Mouse (Mus musculus) midbrain, embryonic 16.5 days (tissue): ENCODE results near the gene Cpn2. TPM values are rescaled to one million over a fixed set of nuclear protein-coding genes. Genes with fewer than 3 reads are reported as not detected.

Experiments used
- ATAC-seq: fragments of 200-750 bp; cut with Nextera tagmentation; 2 replicates; pipeline ENCODE4 v1.8.0; 2017; ENCODE audit warnings: moderate TSS enrichment
- H3K27ac ChIP-seq: fragments of 300-500 bp; sonication (generic); 2 replicates; pipeline ENCODE4 v1.5.1; 2014; ENCODE audit warnings: mild to moderate bottlenecking, low read length, mixed read lengths
- H3K27me3 ChIP-seq: fragments of 300-500 bp; sonication (generic); 2 replicates; pipeline ENCODE4 v1.6.1; 2014; ENCODE audit warnings: low read depth, low read length, mixed read lengths; ENCODE audit not compliant: control insufficient read depth, insufficient read depth
- H3K36me3 ChIP-seq: fragments of 300-500 bp; sonication (generic); 2 replicates; pipeline ENCODE4 v1.6.1; 2014; ENCODE audit warnings: mild to moderate bottlenecking, low read length, moderate library complexity, mixed read lengths; ENCODE audit not compliant: control insufficient read depth, insufficient read depth
- H3K4me1 ChIP-seq: fragments of 300-500 bp; sonication (generic); 2 replicates; pipeline ENCODE4 v1.6.1; 2014; ENCODE audit warnings: mild to moderate bottlenecking, low read length, mixed read lengths; ENCODE audit not compliant: control insufficient read depth, insufficient read depth
- H3K4me2 ChIP-seq: fragments of 300-500 bp; sonication (generic); 2 replicates; pipeline ENCODE4 v1.6.1; 2014; ENCODE audit warnings: mild to moderate bottlenecking, low read length, mixed read lengths
- H3K4me3 ChIP-seq: fragments of 300-500 bp; sonication (generic); 2 replicates; pipeline ENCODE4 v1.5.1; 2014; ENCODE audit warnings: low read depth, mild to moderate bottlenecking, low read length, moderate library complexity, mixed read lengths
- H3K9ac ChIP-seq: fragments of 300-500 bp; sonication (generic); 2 replicates; pipeline ENCODE4 v1.6.1; 2014; ENCODE audit warnings: low read depth, low read length, mixed read lengths
- H3K9me3 ChIP-seq: fragments of 300-500 bp; sonication (generic); replicated peaks from 2 replicates; pipeline ENCODE4 v1.6.1; 2014; ENCODE audit warnings: mild to moderate bottlenecking, low read length, mixed read lengths; ENCODE audit not compliant: control insufficient read depth, poor library complexity, severe bottlenecking
- WGBS: fragments of 180-500 bp; shearing (Covaris S2); extraction: QIAGEN DNeasy Blood & Tissue Kit; methylation state at CpG from one replicate; pipeline ENCODE4 v1.1.7; 2014; 5-methylcytosine and 5-hydroxymethylcytosine counted together
- polyA plus RNA-seq: library from polyadenylated mRNA; unstranded; fragments of >200 nt; fragmentation: Nextera tagmentation; extraction: Ambion mirVana; gene quantifications from 2 replicates; pipeline ENCODE4 v1.2.1, GENCODE M21; 2015

The Cpn2 gene
- polyA plus RNA-seq: not detected in 2 replicates

DNA sequence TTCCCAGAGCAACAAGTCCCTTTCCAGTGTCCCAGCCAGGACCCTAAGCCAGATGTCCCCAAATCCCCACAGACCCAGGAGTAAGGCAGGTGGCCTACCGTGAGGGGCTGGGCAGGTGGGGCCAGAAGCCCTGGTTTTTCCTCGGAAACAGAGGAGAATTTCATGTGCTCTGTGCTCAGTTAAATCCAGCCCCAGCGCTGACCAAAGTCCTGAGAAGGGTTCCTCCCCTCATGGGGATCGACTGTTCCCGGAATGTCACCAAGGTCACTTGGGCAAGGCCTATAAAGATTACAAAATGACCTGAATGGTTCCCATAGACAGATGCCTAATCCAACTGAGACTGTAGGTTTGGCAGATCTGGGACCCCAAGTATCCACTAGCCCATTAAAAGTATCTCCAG is at the start of gene Cpn2:
TSS of gene Cpn2 (minus strand) at position 141 of the 400 bp plus-strand sequence.
- Histone ChIP-seq H3K4me3 (no peak within 1 kb of the TSS), H3K4me2 (no peak within 1 kb of the TSS), H3K36me3 (no peaks in the 10 kb centered on the region), H3K9ac (no peak within 1 kb of the TSS), H3K9me3 (no peaks in the 10 kb centered on the region), H3K27me3 (peaks cover 2% of the 10 kb centered on the region; the same call in 1 of the 2 replicates), H3K4me1 (no peaks in the 10 kb centered on the region), H3K27ac (no peak within 1 kb of the TSS)
- 74% methylated on average over 5 of the region's 5 CpGs for WGBS
- no peak for ATAC-seq

GRCm38 (mm10) chr16:30314236-30314635 is 46.9 kb upstream of the Cpn2 start:
- H3K9me3 ChIP-seq: no peaks in the 10 kb centered on the region
- H3K27ac ChIP-seq: no peak overlapping the region
- H3K4me2 ChIP-seq: no peak overlapping the region
- peaks cover 22% of the 10 kb centered on the region for H3K27me3 ChIP-seq
- no peak overlapping the region for H3K9ac ChIP-seq
- peaks cover 11% of the 10 kb centered on the region for H3K4me1 ChIP-seq
- ATAC-seq: no peak
- H3K4me3 ChIP-seq: no peak overlapping the region
- no peaks in the 10 kb centered on the region; the same call in 1 of the 2 replicates for H3K36me3 ChIP-seq

DNA sequence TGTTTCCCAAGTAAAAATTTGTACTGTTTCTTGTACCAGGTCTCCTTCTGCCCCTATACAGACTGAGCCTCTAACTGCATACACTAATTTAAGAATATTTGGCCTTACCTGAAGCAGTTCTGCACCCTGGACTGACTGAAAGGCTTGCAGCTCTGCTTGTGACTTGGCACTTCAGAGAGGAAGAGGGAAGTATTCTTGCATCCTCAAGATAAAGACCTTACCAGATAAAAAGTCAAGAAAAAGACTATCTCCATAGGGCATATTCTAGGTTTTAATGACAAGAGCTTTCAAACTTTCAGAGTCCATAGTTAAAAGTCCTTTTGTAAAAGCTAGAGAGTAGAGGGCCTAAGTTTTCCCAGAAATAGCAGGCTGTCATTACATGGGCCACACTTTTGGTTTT is 43.3 kb upstream of the Cpn2 start, which contains the start of gene Gp5:
TSS of gene Gp5 (minus strand) at position 133 of the 400 bp plus-strand sequence.
- ATAC-seq: no peak
- Histone ChIP-seq H3K27me3 (peaks cover 35% of the 10 kb centered on the region), H3K9ac (peak within 1 kb of the TSS; percentile 74)

DNA sequence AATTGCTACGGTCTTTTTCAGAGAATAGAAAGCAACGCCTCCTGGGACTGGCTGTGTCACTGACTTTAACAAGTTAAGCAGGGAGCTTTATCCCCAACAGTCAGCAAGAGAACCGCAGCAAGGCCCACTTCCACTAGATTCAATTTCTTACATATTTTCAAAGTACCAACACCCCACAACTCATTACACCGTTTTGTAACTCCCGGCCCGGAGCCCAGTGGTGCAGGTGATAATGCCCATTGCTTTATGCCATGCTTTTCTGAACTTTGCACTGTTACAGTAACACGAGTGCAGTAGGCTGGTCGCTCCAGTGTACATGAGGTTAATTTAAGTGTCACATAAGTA is 42.8 kb upstream of the Cpn2 start:
- H3K9ac ChIP-seq: no peak overlapping the region
- no peaks in the 10 kb centered on the region; the same call in 1 of the 2 replicates for H3K36me3 ChIP-seq
- H3K27me3 ChIP-seq: peaks cover 35% of the 10 kb centered on the region
- H3K9me3 ChIP-seq: no peaks in the 10 kb centered on the region
- peak overlapping the region; percentile 96; the same call in 1 of the 2 replicates for H3K4me2 ChIP-seq
- ATAC-seq: no peak
- no peak overlapping the region for H3K4me3 ChIP-seq
- H3K4me1 ChIP-seq: peaks cover 18% of the 10 kb centered on the region
- H3K27ac ChIP-seq: no peak overlapping the region
- WGBS: 58% methylated on average over 8 of the region's 8 CpGs

More for the DNA sequence above, 43.3 kb upstream of the Cpn2 start, which contains the start of gene Gp5:
- Histone ChIP-seq H3K4me3 (peak within 1 kb of the TSS; percentile 67), H3K4me1 (peaks cover 18% of the 10 kb centered on the region), H3K9me3 (no peaks in the 10 kb centered on the region), H3K27ac (no peak within 1 kb of the TSS), H3K4me2 (peak within 1 kb of the TSS; percentile 96), H3K36me3 (no peaks in the 10 kb centered on the region; the same call in 1 of the 2 replicates)

DNA sequence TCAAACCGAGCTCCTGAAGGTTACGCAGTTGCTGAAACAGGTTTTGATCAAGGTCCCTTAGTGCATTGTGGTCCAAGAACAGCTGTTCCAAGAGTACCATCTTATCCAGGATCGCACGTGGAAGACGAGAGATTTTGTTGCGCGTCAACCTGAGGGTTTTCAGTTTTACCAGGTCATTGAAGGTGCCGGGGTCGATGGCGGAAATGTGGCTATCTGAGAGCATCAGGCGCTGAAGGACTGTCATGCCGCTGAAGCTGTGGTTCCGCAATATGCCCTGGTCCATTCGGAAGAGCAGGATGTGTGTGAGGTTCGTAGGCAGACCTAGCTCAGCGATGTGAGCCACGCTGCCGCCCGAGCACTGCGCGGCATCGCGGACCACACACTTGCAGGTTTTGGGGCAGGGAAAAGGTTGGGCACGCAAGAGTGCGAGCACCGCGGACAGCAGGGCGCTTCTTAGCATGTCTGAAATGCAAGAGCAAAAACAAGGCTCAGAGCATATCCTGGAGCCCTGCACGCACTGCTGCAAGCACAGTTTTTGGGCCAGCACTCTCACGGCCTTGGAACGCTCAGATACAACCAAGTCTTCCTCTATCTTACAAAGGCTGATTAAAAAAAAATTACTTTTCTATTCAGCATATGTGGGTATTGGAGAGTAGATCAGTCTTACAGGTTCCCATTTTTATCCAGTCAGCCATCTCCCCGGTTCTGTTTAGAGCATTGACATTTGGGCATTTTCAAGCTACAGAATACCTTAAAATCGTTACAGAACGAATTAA is 42.3 kb upstream of the Cpn2 start:
- Histone ChIP-seq H3K4me2 (peak overlapping the region; percentile 96), H3K27me3 (peaks cover 35% of the 10 kb centered on the region), H3K4me1 (peaks cover 18% of the 10 kb centered on the region), H3K4me3 (peak overlapping the region; percentile 67), H3K9me3 (no peaks in the 10 kb centered on the region), H3K27ac (no peak overlapping the region), H3K36me3 (no peaks in the 10 kb centered on the region; the same call in 1 of the 2 replicates), H3K9ac (peak overlapping the region; percentile 74)
- WGBS: 3% methylated on average over 34 of the region's 34 CpGs
- peak; percentile 49; the same call in 1 of the 2 replicates for ATAC-seq

GRCm38 (mm10) chr16:30308616-30309394 is 41.5 kb upstream of the Cpn2 start:
- Histone ChIP-seq H3K9ac (peak overlapping the region; percentile 74), H3K4me2 (peak overlapping the region; percentile 96), H3K4me3 (peak overlapping the region; percentile 67), H3K27me3 (peaks cover 35% of the 10 kb centered on the region), H3K36me3 (no peaks in the 10 kb centered on the region; the same call in 1 of the 2 replicates), H3K4me1 (peaks cover 18% of the 10 kb centered on the region), H3K9me3 (no peaks in the 10 kb centered on the region), H3K27ac (peak overlapping the region; percentile 52; the same call in 1 of the 2 replicates)
- ATAC-seq: peak; percentile 80
- 2% methylated on average over 62 of the region's 72 CpGs for WGBS

GRCm38 (mm10) chr16:30307961-30308615 is 40.8 kb upstream of the Cpn2 start:
- WGBS: 14% methylated on average over 29 of the region's 29 CpGs
- Histone ChIP-seq H3K9me3 (no peaks in the 10 kb centered on the region), H3K36me3 (no peaks in the 10 kb centered on the region; the same call in 1 of the 2 replicates), H3K27ac (no peak overlapping the region), H3K27me3 (peaks cover 35% of the 10 kb centered on the region), H3K4me3 (peak overlapping the region; percentile 67), H3K4me2 (peak overlapping the region; percentile 96), H3K4me1 (peaks cover 18% of the 10 kb centered on the region), H3K9ac (peak overlapping the region; percentile 74)
- ATAC-seq: peak; percentile 33

- Histone ChIP-seq H3K9me3 (no peaks in the 10 kb centered on the region), H3K27me3 (peaks cover 35% of the 10 kb centered on the region), H3K36me3 (no peaks in the 10 kb centered on the region; the same call in 1 of the 2 replicates), H3K9ac (no peak overlapping the region), H3K4me3 (no peak overlapping the region), H3K4me1 (peaks cover 18% of the 10 kb centered on the region), H3K27ac (no peak overlapping the region), H3K4me2 (no peak overlapping the region)
- 61% methylated on average over 12 of the region's 12 CpGs for WGBS
- ATAC-seq: no peak
These were observed 40.0 kb upstream of the Cpn2 start for GRCm38 (mm10) chr16:30307306-30307705.
